ENCODE assay signal across 1 mouse cellular context in the genomic region with DNA sequence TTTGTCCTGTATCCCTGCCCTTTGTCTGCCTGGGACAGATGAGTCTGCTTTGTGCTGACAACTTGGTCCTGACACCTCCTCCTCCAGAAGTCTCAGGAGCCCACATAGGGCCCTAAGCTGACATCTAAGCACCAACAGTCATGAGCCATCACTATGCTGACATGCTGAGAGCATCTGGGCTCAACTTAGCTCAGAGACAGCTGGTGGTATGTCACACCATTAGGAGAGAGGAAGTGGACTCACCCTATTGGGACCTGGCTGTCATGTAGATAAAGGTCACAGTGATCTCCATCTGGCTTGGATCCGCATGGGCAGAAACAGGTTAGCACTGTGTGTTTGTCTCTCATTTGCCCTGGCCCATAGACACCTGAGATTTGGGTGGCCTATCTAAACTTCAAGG.
TF ChIP-seq lines count a peak whose summit lies in the region.

No protein-coding gene starts in this region.

TF ChIP-seq in MEL, 35 proteins besides CTCF, POLR2A, EP300 and RAD21 (continued from another document):
- TF ChIP-seq ELF1 (IDR thresholded peaks at IDR 0.05; ENCODE audit: low read depth, low read length) (no peak), POLR2AphosphoS2 (IDR thresholded peaks at IDR 0.05; ENCODE audit: low read length) (no peak), MXI1 (IDR thresholded peaks at IDR 0.05; ENCODE audit: low read depth, low read length) (no peak), MAX (IDR thresholded peaks at IDR 0.05; ENCODE audit: low read length) (no peak)
